Mouse (Mus musculus) left cerebral cortex, postnatal 10 days (tissue): ENCODE measurements around the gene Tmem29. TPM values are rescaled to one million over a fixed set of nuclear protein-coding genes. Genes with fewer than 3 reads are reported as not detected.

Source experiments
- total RNA-seq, 2 experiments: library from RNA; stranded (reverse); gene quantifications; 2 replicates each; pipeline ENCODE4 v1.2.3; 2021

The Tmem29 gene
- total RNA-seq, 2 experiments from 2014 or later: 53.1 to 55.1 TPM

Other genes with a start within 250 kb of the Tmem29 start
- 10 to 100 TPM in 1 of 2 experiments, 1 to 10 TPM in 1; 7.6 to 13.8 TPM for gene Alas2, start 88.2 kb upstream of the Tmem29 start, total RNA-seq
- gene Pfkfb1, start 129.1 kb upstream of the Tmem29 start, total RNA-seq: 1 to 10 TPM; 3.6 TPM
- 10 to 100 TPM; 16.6 to 16.9 TPM for gene Apex2, start 130.7 kb upstream of the Tmem29 start, total RNA-seq
- gene Tro, start 198.4 kb upstream of the Tmem29 start, total RNA-seq: 100 to 1,000 TPM; 153 to 162 TPM